Mouse (Mus musculus) stomach, postnatal 0 days (tissue): ENCODE data around the gene Hapln4. TPM values are rescaled to one million over a fixed set of nuclear protein-coding genes. Genes with fewer than 3 reads are reported as not detected.

Experiments
- ATAC-seq: fragments of 200-750 bp; cut with Nextera tagmentation; 2 replicates; pipeline ENCODE4 v1.8.0; 2017; ENCODE audit not compliant: low FRiP score, low TSS enrichment
- DNase-seq: peaks from one replicate; pipeline ENCODE4 v3.0.0-alpha.2; 2016; ENCODE audit warnings: low spot score
- H3K27ac ChIP-seq: fragments of 300-500 bp; sonication (generic); replicated peaks from 2 replicates; pipeline ENCODE4 v1.5.1; 2014; ENCODE audit warnings: mild to moderate bottlenecking, control low read depth
- H3K27me3 ChIP-seq: fragments of 300-500 bp; sonication (generic); 2 replicates; pipeline ENCODE4 v1.6.1; 2014; ENCODE audit warnings: low read length; ENCODE audit not compliant: control insufficient read depth, insufficient read depth
- H3K36me3 ChIP-seq: fragments of 300-500 bp; sonication (generic); 2 replicates; pipeline ENCODE4 v1.6.1; 2014; ENCODE audit warnings: low read length, mixed read lengths; ENCODE audit not compliant: control insufficient read depth, insufficient read depth
- H3K4me1 ChIP-seq: fragments of 300-500 bp; sonication (generic); replicated peaks from 2 replicates; pipeline ENCODE4 v1.6.1; 2014; ENCODE audit warnings: antibody characterized with exemption; ENCODE audit not compliant: control insufficient read depth, insufficient read depth
- H3K4me2 ChIP-seq: fragments of 300-500 bp; sonication (generic); replicated peaks from 2 replicates; pipeline ENCODE4 v1.6.1; 2014; ENCODE audit warnings: low read depth, mild to moderate bottlenecking, control low read depth, moderate library complexity
- H3K4me3 ChIP-seq: fragments of 300-500 bp; sonication (generic); 2 replicates; pipeline ENCODE4 v1.5.1; 2014; ENCODE audit warnings: low read depth, low read length, control low read depth
- H3K9ac ChIP-seq: fragments of 300-500 bp; sonication (generic); 2 replicates; pipeline ENCODE4 v1.6.1; 2014; ENCODE audit warnings: mild to moderate bottlenecking, low read length, control low read depth, mixed read lengths
- H3K9me3 ChIP-seq: fragments of 300-500 bp; sonication (generic); 2 replicates; pipeline ENCODE4 v1.6.1; 2016; ENCODE audit warnings: low read length; ENCODE audit not compliant: control insufficient read depth
- CTCF ChIP-seq: IDR thresholded peaks from 2 replicates; pipeline ENCODE4 v1.5.1; 2016; ENCODE audit warnings: antibody characterized with exemption, low read depth, mild to moderate bottlenecking, moderate library complexity
- EP300 ChIP-seq: optimal IDR thresholded peaks from 2 replicates; pipeline ENCODE3; 2016; ENCODE audit warnings: antibody characterized with exemption
- WGBS: fragments of 180-500 bp; shearing (Covaris S2); extraction: QIAGEN DNeasy Blood & Tissue Kit; methylation state at CpG from one replicate; pipeline ENCODE4 v1.1.7; 2014; 5-methylcytosine and 5-hydroxymethylcytosine counted together
- polyA plus RNA-seq: library from polyadenylated mRNA; unstranded; fragments of >200 nt; fragmentation: Nextera tagmentation; extraction: Ambion mirVana; gene quantifications from 2 replicates; pipeline ENCODE4 v1.2.1, GENCODE M21; 2015

Hapln4 gene
- polyA plus RNA-seq, 1 experiment from 2014 or later = 0.02 TPM

DNA sequence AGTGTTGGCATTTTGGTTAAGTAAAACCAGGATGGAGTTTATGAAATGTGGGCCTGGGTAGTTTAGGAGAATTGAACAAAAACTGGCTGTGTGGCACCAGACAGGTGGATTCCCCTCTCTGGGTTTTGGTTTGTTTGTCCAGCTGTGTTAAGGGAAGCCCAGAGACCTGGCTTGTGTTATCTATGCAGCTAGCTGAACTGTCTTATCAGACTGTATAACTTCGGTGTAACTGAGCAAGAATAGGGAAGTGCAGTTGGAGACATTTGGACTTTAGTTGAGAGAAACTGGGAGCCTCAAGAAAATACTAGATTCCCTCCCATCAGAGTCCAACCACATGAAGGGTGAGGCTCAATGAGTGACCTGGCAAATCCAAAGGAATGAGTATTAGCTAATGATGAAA is 9.6 kb upstream of the Hapln4 start:
- DNase-seq = no peak
- Histone ChIP-seq H3K4me2 (no peak overlapping the region), H3K4me3 (no peak overlapping the region), H3K27ac (no peak overlapping the region), H3K4me1 (peaks cover 7% of the 10 kb centered on the region), H3K9ac (no peak overlapping the region), H3K36me3 (0 out of 2 replicates have a peak, but pooled peaks cover 4% of the 10 kb centered on the region), H3K27me3 (no peaks in the 10 kb centered on the region), H3K9me3 (no peaks in the 10 kb centered on the region)
- TF ChIP-seq EP300 (no peak), CTCF (no peak)
- no peak for ATAC-seq
- 55% methylated on average over 1 of the region's 1 CpGs for WGBS

DNA sequence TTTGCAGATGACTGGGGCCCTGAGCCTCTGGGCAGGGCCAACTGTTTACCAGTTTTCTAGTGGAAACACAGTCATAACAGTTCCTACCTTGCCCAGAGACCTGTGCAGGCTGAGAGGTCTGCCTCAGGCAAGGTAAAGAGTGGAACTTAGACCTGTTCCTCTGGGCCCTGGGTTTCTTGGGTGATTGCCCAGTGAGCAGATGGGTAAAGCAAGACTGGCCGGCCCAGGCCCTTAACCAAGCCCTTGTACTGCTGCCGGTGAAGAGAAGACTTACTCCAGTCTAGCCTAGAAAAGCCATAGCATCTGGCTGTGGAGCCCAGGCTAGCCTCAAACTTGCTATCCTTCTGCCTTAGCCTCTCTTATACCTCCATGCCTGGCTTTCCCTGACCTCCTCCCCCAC is 1.3 kb upstream of the Hapln4 start:
- Histone ChIP-seq H3K36me3 (no peaks in the 10 kb centered on the region), H3K9me3 (no peaks in the 10 kb centered on the region), H3K4me3 (no peak overlapping the region), H3K4me2 (no peak overlapping the region), H3K4me1 (no peaks in the 10 kb centered on the region), H3K9ac (no peak overlapping the region), H3K27me3 (peaks cover 18% of the 10 kb centered on the region), H3K27ac (no peak overlapping the region)
- no peak for DNase-seq
- TF ChIP-seq CTCF = no peak
- TF ChIP-seq EP300 = no peak
- WGBS = 80% methylated on average over 2 of the region's 2 CpGs
- ATAC-seq = no peak

- Histone ChIP-seq H3K9ac (no peak overlapping the region), H3K4me1 (no peaks in the 10 kb centered on the region)
These were observed 1.2 kb downstream of the Hapln4 start for GRCm38 (mm10) chr8:70084191-70085065.

GRCm38 (mm10) chr8:70086151-70086550 is 2.9 kb downstream of the Hapln4 start:
- Histone ChIP-seq H3K9ac (no peak overlapping the region), H3K9me3 (no peaks in the 10 kb centered on the region), H3K4me3 (no peak overlapping the region), H3K4me1 (no peaks in the 10 kb centered on the region), H3K27me3 (peaks cover 25% of the 10 kb centered on the region), H3K36me3 (no peaks in the 10 kb centered on the region), H3K27ac (no peak overlapping the region), H3K4me2 (no peak overlapping the region)
- TF ChIP-seq EP300 = no peak
- no peak for TF ChIP-seq CTCF
- WGBS = 52% methylated on average over 1 of the region's 1 CpGs
- DNase-seq (no peak), ATAC-seq (no peak)

More at GRCm38 (mm10) chr8:70084191-70085065, 1.2 kb downstream of the Hapln4 start:
- H3K4me3 ChIP-seq = peak overlapping the region; percentile 37
- ATAC-seq (no peak), DNase-seq (no peak)
- TF ChIP-seq CTCF = 0 out of 2 replicates have a peak, but pooled peaks have one; percentile 25
- TF ChIP-seq EP300 = no peak
- peak overlapping the region; percentile 53 for H3K4me2 ChIP-seq
- H3K27ac ChIP-seq = no peak overlapping the region
- H3K27me3 ChIP-seq = peaks cover 25% of the 10 kb centered on the region
- H3K36me3 ChIP-seq = no peaks in the 10 kb centered on the region
- H3K9me3 ChIP-seq = no peaks in the 10 kb centered on the region
- WGBS = 3% methylated on average over 65 of the region's 71 CpGs

- no peak overlapping the region for H3K4me3 ChIP-seq
- H3K27me3 ChIP-seq = peaks cover 25% of the 10 kb centered on the region
- no peaks in the 10 kb centered on the region for H3K9me3 ChIP-seq
- no peak overlapping the region for H3K27ac ChIP-seq
- 9% methylated on average over 7 of the region's 7 CpGs for WGBS
- H3K36me3 ChIP-seq = no peaks in the 10 kb centered on the region
- DNase-seq (no peak), ATAC-seq (no peak)
- H3K9ac ChIP-seq = no peak overlapping the region
- TF ChIP-seq CTCF = no peak
- TF ChIP-seq EP300 = no peak
- no peaks in the 10 kb centered on the region for H3K4me1 ChIP-seq
- no peak overlapping the region for H3K4me2 ChIP-seq
These were observed 4.0 kb downstream of the Hapln4 start for GRCm38 (mm10) chr8:70087237-70087636.
